Mouse (Mus musculus): ENCODE results near the gene Nsun3. TPM values are rescaled to one million over a fixed set of nuclear protein-coding genes. Genes with fewer than 3 reads are reported as not detected.

Nsun3 gene
- total and polyA plus RNA-seq, 2 experiments from 2014 or later, result 10.0 to 10.5 TPM

DNA sequence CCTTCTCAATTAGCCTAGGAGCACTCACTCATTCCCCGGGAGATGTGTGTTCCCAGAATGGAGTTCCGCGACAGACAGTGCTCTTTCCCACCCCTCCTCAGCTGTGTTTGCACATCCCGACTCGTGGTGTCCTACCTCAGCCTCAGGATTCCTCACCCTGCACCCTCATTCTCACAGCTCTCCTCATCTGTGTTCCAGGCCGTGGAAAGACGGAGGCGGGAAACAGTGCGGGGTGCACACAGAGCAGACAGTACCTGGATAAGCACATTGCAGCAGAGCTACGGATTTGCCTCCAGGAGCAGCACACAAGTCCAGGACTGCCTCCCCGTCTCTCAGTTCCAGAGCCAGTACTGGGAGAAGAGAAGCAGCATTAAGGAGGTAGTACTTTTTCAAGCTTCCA lies 10.6 kb downstream of the Nsun3 start:
- no peak for TF ChIP-seq CTCF (IDR thresholded peaks at IDR 0.05)
- no peak overlapping the region for H3K4me3 ChIP-seq (ENCODE audit: low read depth, low read length)
- no peak overlapping the region for H3K27ac ChIP-seq (ENCODE audit: low read depth, low read length)
- no peaks in the 10 kb centered on the region for H3K4me1 ChIP-seq (ENCODE audit: insufficient read depth, low read length)
- DNase-seq (ENCODE audit: low spot score) (no peak), ATAC-seq (ENCODE audit: low FRiP score) (no peak)
- H3K36me3 ChIP-seq (ENCODE audit: insufficient read depth, low read length), result peaks cover 5% of the 10 kb centered on the region
- no peak overlapping the region for H3K4me2 ChIP-seq (ENCODE audit: low read depth, low read length, poor library complexity, severe bottlenecking)
- no peaks in the 10 kb centered on the region for H3K27me3 ChIP-seq (ENCODE audit: insufficient read depth, low read length)
- no peak overlapping the region for H3K9ac ChIP-seq (replicated peaks; ENCODE audit: low read length, poor library complexity, severe bottlenecking)
- H3K9me3 ChIP-seq (ENCODE audit: low read length), result no peaks in the 10 kb centered on the region
- WGBS, result 73% methylated on average over 11 of the region's 11 CpGs

DNA sequence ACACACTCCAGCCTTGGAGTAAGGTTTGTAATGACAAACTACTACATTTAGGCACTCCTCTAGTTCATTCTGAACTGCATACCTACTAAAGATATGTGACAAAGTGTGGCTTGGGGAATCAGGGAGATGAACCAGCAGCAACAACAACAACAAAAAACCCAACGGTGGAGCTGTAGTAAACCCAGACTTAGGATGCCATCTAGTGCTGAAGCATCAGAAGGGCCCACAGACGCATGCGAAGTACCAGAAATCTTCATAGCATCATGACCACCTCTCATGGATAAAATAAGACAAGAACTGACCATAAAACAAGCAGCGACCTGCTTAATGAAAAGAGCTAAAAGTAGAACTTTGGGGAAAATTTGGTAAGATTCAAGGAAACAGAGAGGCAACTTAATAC lies 13.2 kb downstream of the Nsun3 start:
- H3K27ac ChIP-seq (ENCODE audit: low read depth, low read length), result no peak overlapping the region
- no peaks in the 10 kb centered on the region for H3K4me1 ChIP-seq (ENCODE audit: insufficient read depth, low read length)
- H3K36me3 ChIP-seq (ENCODE audit: insufficient read depth, low read length), result peaks cover 11% of the 10 kb centered on the region
- no peaks in the 10 kb centered on the region for H3K27me3 ChIP-seq (ENCODE audit: insufficient read depth, low read length)
- peak; percentile 55 for TF ChIP-seq CTCF (IDR thresholded peaks at IDR 0.05)
- no peak overlapping the region for H3K4me3 ChIP-seq (ENCODE audit: low read depth, low read length)
- H3K9ac ChIP-seq (replicated peaks; ENCODE audit: low read length, poor library complexity, severe bottlenecking), result no peak overlapping the region
- H3K4me2 ChIP-seq (ENCODE audit: low read depth, low read length, poor library complexity, severe bottlenecking), result no peak overlapping the region
- DNase-seq (ENCODE audit: low spot score), result peak; percentile 32
- no peaks in the 10 kb centered on the region for H3K9me3 ChIP-seq (ENCODE audit: low read length)
- 75% methylated on average over 4 of the region's 4 CpGs for WGBS
- ATAC-seq (ENCODE audit: low FRiP score), result no peak

DNA sequence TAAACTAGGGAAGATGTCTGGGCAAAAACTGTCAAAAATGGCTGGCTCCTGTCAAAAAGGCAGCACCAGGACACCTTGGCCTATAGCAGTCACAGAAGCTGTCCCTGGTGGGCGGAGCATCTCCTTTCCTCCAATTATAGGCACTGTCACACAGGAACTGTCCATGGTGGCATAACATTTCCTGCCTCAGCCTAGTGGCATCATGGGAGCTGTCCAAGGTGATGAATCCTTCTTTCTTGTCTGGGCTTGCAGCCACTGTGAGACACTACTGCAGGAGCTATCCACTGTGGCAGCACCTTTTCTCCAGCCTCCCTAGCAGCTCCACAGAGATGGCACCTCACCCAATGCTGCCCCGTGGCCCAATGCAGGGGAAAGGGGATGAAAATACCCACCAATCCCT lies 28.3 kb downstream of the Nsun3 start:
- H3K27me3 ChIP-seq (ENCODE audit: insufficient read depth, low read length), result no peaks in the 10 kb centered on the region
- no peaks in the 10 kb centered on the region; the same call in 1 of the 2 replicates for H3K36me3 ChIP-seq (ENCODE audit: insufficient read depth, low read length)
- no peak; the same call in 1 of the 2 replicates for ATAC-seq (ENCODE audit: low FRiP score)
- H3K4me2 ChIP-seq (ENCODE audit: low read depth, low read length, poor library complexity, severe bottlenecking), result no peak overlapping the region
- no peak for DNase-seq (ENCODE audit: low spot score)
- H3K4me1 ChIP-seq (ENCODE audit: insufficient read depth, low read length), result no peaks in the 10 kb centered on the region
- TF ChIP-seq CTCF (IDR thresholded peaks at IDR 0.05), result no peak
- 97% methylated on average over 2 of the region's 2 CpGs for WGBS
- no peaks in the 10 kb centered on the region for H3K9me3 ChIP-seq (ENCODE audit: low read length)
- H3K9ac ChIP-seq (replicated peaks; ENCODE audit: low read length, poor library complexity, severe bottlenecking), result no peak overlapping the region
- no peak overlapping the region for H3K27ac ChIP-seq (ENCODE audit: low read depth, low read length)
- H3K4me3 ChIP-seq (ENCODE audit: low read depth, low read length), result no peak overlapping the region

DNA sequence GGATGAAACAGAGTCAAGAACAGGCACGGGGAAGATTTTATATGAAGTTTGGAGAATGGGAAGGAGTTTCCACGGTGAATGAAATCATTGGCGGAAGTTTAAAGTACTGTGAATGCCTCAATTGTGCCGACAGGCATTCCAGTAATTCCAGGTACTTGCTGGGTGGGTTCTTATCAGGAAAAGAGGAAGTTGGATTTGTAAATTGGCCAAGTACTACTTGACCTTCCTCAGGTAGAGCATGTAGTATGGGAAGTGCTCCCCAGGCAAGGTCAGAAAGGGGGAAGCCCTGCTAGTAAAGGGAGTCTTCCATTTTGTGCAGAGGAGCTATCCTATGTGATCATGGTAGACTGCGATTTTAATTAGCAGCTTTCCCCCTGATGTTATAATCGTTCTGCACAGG lies 31.3 kb downstream of the Nsun3 start:
- H3K27me3 ChIP-seq (ENCODE audit: insufficient read depth, low read length), result no peaks in the 10 kb centered on the region
- H3K4me3 ChIP-seq (ENCODE audit: low read depth, low read length), result no peak overlapping the region
- WGBS, result 91% methylated on average over 6 of the region's 6 CpGs
- no peak overlapping the region for H3K27ac ChIP-seq (ENCODE audit: low read depth, low read length)
- no peak overlapping the region for H3K9ac ChIP-seq (replicated peaks; ENCODE audit: low read length, poor library complexity, severe bottlenecking)
- H3K4me1 ChIP-seq (ENCODE audit: insufficient read depth, low read length), result no peaks in the 10 kb centered on the region
- H3K36me3 ChIP-seq (ENCODE audit: insufficient read depth, low read length), result no peaks in the 10 kb centered on the region; the same call in 1 of the 2 replicates
- DNase-seq (ENCODE audit: low spot score) (no peak), ATAC-seq (ENCODE audit: low FRiP score) (no peak)
- H3K9me3 ChIP-seq (ENCODE audit: low read length), result no peaks in the 10 kb centered on the region
- H3K4me2 ChIP-seq (ENCODE audit: low read depth, low read length, poor library complexity, severe bottlenecking), result no peak overlapping the region
- no peak for TF ChIP-seq CTCF (IDR thresholded peaks at IDR 0.05)

DNA sequence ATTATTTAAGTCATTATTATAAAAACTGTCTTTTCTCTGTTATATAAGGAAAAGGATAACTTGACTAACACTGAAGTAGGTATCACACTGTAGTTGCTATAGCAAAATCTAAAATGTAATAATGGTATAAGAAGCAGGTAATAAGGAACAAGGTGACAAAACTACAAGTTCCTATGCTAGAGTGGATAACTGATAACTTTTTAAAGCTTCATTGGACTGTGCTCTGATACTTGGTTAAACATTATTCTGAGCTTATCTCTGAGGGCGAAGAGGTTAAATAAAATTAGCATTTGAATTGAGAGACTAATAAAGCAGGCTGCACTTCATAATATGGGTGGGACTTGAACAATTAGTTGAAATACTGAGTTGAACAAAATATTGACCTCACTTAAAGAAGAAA lies 33.0 kb downstream of the Nsun3 start:
- H3K9ac ChIP-seq (replicated peaks; ENCODE audit: low read length, poor library complexity, severe bottlenecking), result no peak overlapping the region
- 86% methylated on average over 1 of the region's 1 CpGs for WGBS
- no peak for ATAC-seq (ENCODE audit: low FRiP score)

DNA sequence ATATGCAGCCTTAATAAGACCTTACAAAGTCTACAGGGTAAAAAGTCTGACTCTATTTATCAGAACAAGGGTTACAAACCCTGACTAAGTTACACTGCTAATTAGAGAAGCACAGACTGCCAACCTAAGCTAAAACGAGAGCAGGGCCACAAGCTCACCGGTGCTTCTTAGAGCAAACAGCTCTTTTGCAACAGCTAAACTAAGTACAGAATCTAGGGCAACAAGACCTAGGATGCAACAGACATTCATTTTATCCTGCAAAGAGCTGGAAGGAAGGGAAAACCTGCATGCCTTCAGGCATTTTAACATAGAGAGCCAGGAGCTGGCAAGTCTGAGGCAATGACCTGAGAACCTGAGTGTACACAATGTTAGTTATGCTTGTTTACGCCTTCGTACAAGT lies 33.5 kb downstream of the Nsun3 start:
- Histone ChIP-seq H3K36me3 (ENCODE audit: insufficient read depth, low read length) (no peaks in the 10 kb centered on the region), H3K27me3 (ENCODE audit: insufficient read depth, low read length) (no peaks in the 10 kb centered on the region), H3K4me1 (ENCODE audit: insufficient read depth, low read length) (no peaks in the 10 kb centered on the region), H3K4me2 (ENCODE audit: low read depth, low read length, poor library complexity, severe bottlenecking) (no peak overlapping the region), H3K4me3 (ENCODE audit: low read depth, low read length) (no peak overlapping the region), H3K9me3 (ENCODE audit: low read length) (no peaks in the 10 kb centered on the region), H3K9ac (replicated peaks; ENCODE audit: low read length, poor library complexity, severe bottlenecking) (no peak overlapping the region), H3K27ac (ENCODE audit: low read depth, low read length) (no peak overlapping the region)
- DNase-seq (ENCODE audit: low spot score), result no peak
- TF ChIP-seq CTCF (IDR thresholded peaks at IDR 0.05), result no peak
- ATAC-seq (ENCODE audit: low FRiP score), result no peak
- WGBS, result 88% methylated on average over 4 of the region's 4 CpGs

More for the DNA sequence above, 33.0 kb downstream of the Nsun3 start:
- no peak for DNase-seq (ENCODE audit: low spot score)
- Histone ChIP-seq H3K9me3 (ENCODE audit: low read length) (no peaks in the 10 kb centered on the region), H3K4me1 (ENCODE audit: insufficient read depth, low read length) (no peaks in the 10 kb centered on the region), H3K27me3 (ENCODE audit: insufficient read depth, low read length) (no peaks in the 10 kb centered on the region), H3K4me2 (ENCODE audit: low read depth, low read length, poor library complexity, severe bottlenecking) (no peak overlapping the region), H3K36me3 (ENCODE audit: insufficient read depth, low read length) (no peaks in the 10 kb centered on the region), H3K27ac (ENCODE audit: low read depth, low read length) (no peak overlapping the region), H3K4me3 (ENCODE audit: low read depth, low read length) (no peak overlapping the region)
- no peak for TF ChIP-seq CTCF (IDR thresholded peaks at IDR 0.05)

All from midbrain, postnatal 0 days (tissue).